Mouse (Mus musculus) limb, embryonic 12.5 days (tissue): ENCODE results near the gene Pgd. TPM values are rescaled to one million over a fixed set of nuclear protein-coding genes. Genes with fewer than 3 reads are reported as not detected.
A peak's percentile ranks its signal among the peaks of the same experiment; 100 is the strongest.

Experiments used
- ATAC-seq: fragments of 200-750 bp; cut with Nextera tagmentation; 2 replicates; pipeline ENCODE4 v1.8.0; 2017; ENCODE audit warnings: low read depth, moderate TSS enrichment; ENCODE audit not compliant: insufficient number of reproducible peaks, insufficient read depth, low FRiP score, low TSS enrichment
- H3K27ac ChIP-seq: fragments of 300-500 bp; sonication (generic); 2 replicates; pipeline ENCODE4 v1.5.1; 2016; ENCODE audit warnings: mild to moderate bottlenecking, moderate library complexity
- H3K27me3 ChIP-seq: fragments of 300-500 bp; sonication (generic); 2 replicates; pipeline ENCODE4 v1.6.1; 2016; ENCODE audit warnings: mild to moderate bottlenecking, moderate library complexity
- H3K36me3 ChIP-seq: fragments of 300-500 bp; sonication (generic); 2 replicates; pipeline ENCODE4 v1.6.1; 2016; ENCODE audit warnings: mild to moderate bottlenecking, moderate library complexity
- H3K4me1 ChIP-seq: fragments of 300-500 bp; sonication (generic); replicated peaks from 2 replicates; pipeline ENCODE4 v1.6.1; 2016
- H3K4me2 ChIP-seq: fragments of 300-500 bp; sonication (generic); 2 replicates; pipeline ENCODE4 v1.6.1; 2016; ENCODE audit warnings: mild to moderate bottlenecking, moderate library complexity
- H3K4me3 ChIP-seq: fragments of 300-500 bp; sonication (generic); replicated peaks from 2 replicates; pipeline ENCODE4 v1.5.1; 2016; ENCODE audit warnings: mild to moderate bottlenecking
- H3K9ac ChIP-seq: fragments of 300-500 bp; sonication (generic); replicated peaks from 2 replicates; pipeline ENCODE4 v1.6.1; 2016; ENCODE audit warnings: mild to moderate bottlenecking, moderate library complexity
- H3K9me3 ChIP-seq: fragments of 300-500 bp; sonication (generic); 2 replicates; pipeline ENCODE4 v1.6.1; 2016; ENCODE audit warnings: mild to moderate bottlenecking, moderate library complexity
- WGBS: fragments of 180-500 bp; shearing (Covaris S2); methylation state at CpG from one replicate; pipeline ENCODE4 v1.1.7; 2016; 5-methylcytosine and 5-hydroxymethylcytosine counted together
- polyA plus RNA-seq: library from polyadenylated mRNA; unstranded; fragments of >200 nt; fragmentation: Nextera tagmentation; extraction: Ambion mirVana; gene quantifications from 2 replicates; pipeline ENCODE4 v1.2.1, GENCODE M21; 2016

The Pgd gene
- polyA plus RNA-seq, 1 experiment from 2014 or later, result 121 TPM

DNA sequence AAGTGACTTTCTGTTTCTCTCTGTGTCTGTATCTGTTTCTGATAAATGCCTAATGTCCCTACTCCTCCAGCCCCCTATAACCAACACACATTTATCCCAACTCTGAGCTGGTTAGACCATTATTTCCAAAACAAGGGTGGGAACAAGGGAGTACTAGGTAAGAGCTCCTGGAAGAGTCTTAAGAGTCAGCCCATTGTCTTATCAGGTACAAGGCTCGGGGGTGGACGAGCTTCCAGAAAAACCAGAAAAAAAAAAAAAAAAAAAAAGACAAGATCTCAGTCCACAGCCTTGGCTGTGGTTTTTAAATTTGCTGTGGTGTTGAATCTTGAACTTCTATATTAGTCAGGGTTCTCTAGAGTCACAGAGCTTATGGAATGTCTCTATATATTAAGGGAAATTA, 1.4 kb upstream of the Pgd start:
- H3K4me3 ChIP-seq, result no peak overlapping the region; the same call in 1 of the 2 replicates
- H3K9ac ChIP-seq, result no peak overlapping the region
- ATAC-seq, result no peak
- peak overlapping the region; percentile 83; the same call in 1 of the 2 replicates for H3K4me2 ChIP-seq
- H3K27ac ChIP-seq, result no peak overlapping the region
- 86% methylated on average over 2 of the region's 2 CpGs for WGBS
- H3K27me3 ChIP-seq, result no peaks in the 10 kb centered on the region
- peaks cover 9% of the 10 kb centered on the region; the same call in 1 of the 2 replicates for H3K4me1 ChIP-seq
- no peaks in the 10 kb centered on the region for H3K9me3 ChIP-seq
- H3K36me3 ChIP-seq, result peaks cover 20% of the 10 kb centered on the region

DNA sequence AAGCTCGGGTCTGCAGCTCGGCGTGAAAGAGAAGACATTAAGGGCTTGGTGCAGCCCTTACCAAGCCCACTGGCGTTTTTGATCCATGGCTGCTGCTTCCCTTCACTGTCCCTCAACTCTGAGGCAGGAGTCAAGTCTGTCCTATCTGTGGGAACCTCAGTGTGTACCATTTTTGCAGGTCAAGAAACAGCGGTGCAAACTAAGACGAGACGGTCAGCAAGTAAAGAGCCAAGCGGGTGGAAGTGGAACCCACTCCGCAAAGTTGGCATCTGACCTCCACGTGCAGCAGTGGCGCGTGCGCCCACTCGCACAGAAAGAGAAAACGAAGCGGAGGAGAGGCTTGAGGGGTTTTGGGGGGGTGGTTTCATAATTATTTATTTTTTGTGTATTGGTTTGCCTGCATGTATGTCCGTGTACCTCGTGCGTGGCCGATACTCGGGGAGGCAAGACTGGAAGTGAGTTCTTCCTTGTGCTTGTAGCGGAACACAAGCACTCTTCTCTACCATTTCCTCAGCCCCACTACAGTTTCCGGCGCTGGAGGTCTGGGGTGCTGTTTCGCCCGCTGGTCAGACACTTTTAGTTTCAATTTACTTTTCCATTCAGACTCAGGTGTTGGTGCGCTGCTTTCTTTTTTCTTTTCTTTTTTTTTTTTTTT, 513 bp upstream of the Pgd start:
- peak overlapping the region; percentile 95 for H3K4me3 ChIP-seq
- no peaks in the 10 kb centered on the region for H3K27me3 ChIP-seq
- 2% methylated on average over 27 of the region's 27 CpGs for WGBS
- peak overlapping the region; percentile 66 for H3K27ac ChIP-seq
- peaks cover 9% of the 10 kb centered on the region; the same call in 1 of the 2 replicates for H3K4me1 ChIP-seq
- ATAC-seq, result peak; percentile 58
- H3K36me3 ChIP-seq, result peaks cover 29% of the 10 kb centered on the region
- H3K4me2 ChIP-seq, result peak overlapping the region; percentile 83
- peak overlapping the region; percentile 93 for H3K9ac ChIP-seq
- H3K9me3 ChIP-seq, result no peaks in the 10 kb centered on the region

GRCm38 (mm10) chr4:149164150-149164549, 2.4 kb downstream of the Pgd start:
- H3K4me3 ChIP-seq, result no peak overlapping the region
- no peak overlapping the region for H3K9ac ChIP-seq
- no peak for ATAC-seq
- WGBS, result 62% methylated on average over 5 of the region's 5 CpGs
- H3K4me2 ChIP-seq, result no peak overlapping the region
- H3K27ac ChIP-seq, result no peak overlapping the region
- H3K9me3 ChIP-seq, result no peaks in the 10 kb centered on the region
- H3K36me3 ChIP-seq, result peaks cover 59% of the 10 kb centered on the region
- H3K4me1 ChIP-seq, result peaks cover 9% of the 10 kb centered on the region; the same call in 1 of the 2 replicates
- H3K27me3 ChIP-seq, result no peaks in the 10 kb centered on the region

DNA sequence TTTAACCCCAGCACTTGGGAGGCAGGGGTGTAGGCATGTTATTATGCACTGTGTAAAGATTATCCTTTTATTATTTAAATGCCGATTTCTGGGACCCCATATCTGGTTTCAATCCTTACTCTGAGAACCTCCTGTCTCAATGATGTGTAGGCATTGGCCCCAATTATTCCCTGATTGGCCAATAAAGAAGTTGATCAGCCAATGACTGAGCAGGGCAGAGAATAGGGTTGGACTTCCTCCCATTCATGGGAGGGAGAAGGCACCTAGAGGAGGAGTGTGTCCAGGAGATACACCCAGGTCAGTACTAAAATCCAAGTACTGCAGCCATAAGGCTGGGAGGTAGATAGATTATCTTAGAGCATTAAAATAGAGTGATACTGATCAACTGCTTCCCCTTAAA, 3.4 kb downstream of the Pgd start:
- WGBS, result 64% methylated on average over 1 of the region's 1 CpGs
- no peak for ATAC-seq
- Histone ChIP-seq H3K9ac (no peak overlapping the region), H3K4me1 (peaks cover 9% of the 10 kb centered on the region; the same call in 1 of the 2 replicates), H3K4me2 (no peak overlapping the region), H3K4me3 (no peak overlapping the region), H3K36me3 (peaks cover 68% of the 10 kb centered on the region), H3K27ac (no peak overlapping the region), H3K27me3 (no peaks in the 10 kb centered on the region), H3K9me3 (no peaks in the 10 kb centered on the region)

- WGBS, result 92% methylated on average over 6 of the region's 6 CpGs
- Histone ChIP-seq H3K9ac (no peak overlapping the region), H3K4me2 (no peak overlapping the region)
Measured at GRCm38 (mm10) chr4:149161166-149161565, 5.4 kb downstream of the Pgd start.

DNA sequence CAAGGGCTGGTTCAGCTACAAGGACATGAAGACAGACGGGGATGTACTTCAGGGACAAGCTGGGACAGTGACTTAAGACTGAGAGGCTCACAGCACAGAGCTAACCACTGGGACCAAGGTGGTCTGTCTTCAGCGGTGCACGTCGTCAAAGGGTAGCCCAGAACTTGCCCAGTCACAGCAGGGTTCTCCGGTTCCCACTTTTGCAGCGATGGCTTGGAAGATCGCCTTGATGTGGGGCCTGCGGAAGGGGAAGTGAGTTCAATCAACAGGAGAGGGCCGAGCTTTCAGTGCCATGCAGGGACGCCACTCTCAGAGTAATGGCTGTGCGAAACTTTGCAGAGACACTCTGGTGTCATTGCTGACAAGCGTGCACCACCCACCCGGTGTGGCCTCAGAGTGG, 6.7 kb downstream of the Pgd start:
- Histone ChIP-seq H3K4me2 (no peak overlapping the region), H3K9ac (no peak overlapping the region), H3K36me3 (peaks cover 99% of the 10 kb centered on the region), H3K9me3 (no peaks in the 10 kb centered on the region), H3K4me3 (no peak overlapping the region), H3K27me3 (no peaks in the 10 kb centered on the region), H3K4me1 (no peaks in the 10 kb centered on the region), H3K27ac (no peak overlapping the region)
- ATAC-seq, result no peak
- 90% methylated on average over 13 of the region's 13 CpGs for WGBS

More at GRCm38 (mm10) chr4:149161166-149161565, 5.4 kb downstream of the Pgd start:
- Histone ChIP-seq H3K27ac (no peak overlapping the region), H3K9me3 (no peaks in the 10 kb centered on the region), H3K4me1 (peaks cover 9% of the 10 kb centered on the region; the same call in 1 of the 2 replicates), H3K36me3 (peaks cover 89% of the 10 kb centered on the region), H3K4me3 (no peak overlapping the region), H3K27me3 (no peaks in the 10 kb centered on the region)
- ATAC-seq, result no peak

GRCm38 (mm10) chr4:149159203-149159602, 7.4 kb downstream of the Pgd start:
- Histone ChIP-seq H3K27me3 (no peaks in the 10 kb centered on the region), H3K36me3 (peaks cover 99% of the 10 kb centered on the region), H3K9ac (no peak overlapping the region), H3K4me3 (no peak overlapping the region), H3K4me1 (no peaks in the 10 kb centered on the region), H3K27ac (no peak overlapping the region), H3K9me3 (no peaks in the 10 kb centered on the region), H3K4me2 (no peak overlapping the region)
- no peak for ATAC-seq
- WGBS, result 86% methylated on average over 2 of the region's 2 CpGs

- no peak for ATAC-seq
- Histone ChIP-seq H3K4me2 (no peak overlapping the region), H3K9ac (no peak overlapping the region), H3K9me3 (no peaks in the 10 kb centered on the region), H3K4me1 (no peaks in the 10 kb centered on the region), H3K27ac (no peak overlapping the region), H3K36me3 (peaks cover 100% of the 10 kb centered on the region), H3K4me3 (no peak overlapping the region), H3K27me3 (no peaks in the 10 kb centered on the region)
- WGBS, result 90% methylated on average over 8 of the region's 8 CpGs
Measured at GRCm38 (mm10) chr4:149157415-149157973, 9.1 kb downstream of the Pgd start.

- Histone ChIP-seq H3K36me3 (peaks cover 100% of the 10 kb centered on the region), H3K27ac (no peak overlapping the region), H3K9me3 (no peaks in the 10 kb centered on the region), H3K4me1 (no peaks in the 10 kb centered on the region), H3K27me3 (no peaks in the 10 kb centered on the region), H3K4me3 (no peak overlapping the region), H3K4me2 (no peak overlapping the region), H3K9ac (no peak overlapping the region)
- no peak for ATAC-seq
- 94% methylated on average over 6 of the region's 6 CpGs for WGBS
Measured at GRCm38 (mm10) chr4:149155711-149156110, 10.9 kb downstream of the Pgd start.

DNA sequence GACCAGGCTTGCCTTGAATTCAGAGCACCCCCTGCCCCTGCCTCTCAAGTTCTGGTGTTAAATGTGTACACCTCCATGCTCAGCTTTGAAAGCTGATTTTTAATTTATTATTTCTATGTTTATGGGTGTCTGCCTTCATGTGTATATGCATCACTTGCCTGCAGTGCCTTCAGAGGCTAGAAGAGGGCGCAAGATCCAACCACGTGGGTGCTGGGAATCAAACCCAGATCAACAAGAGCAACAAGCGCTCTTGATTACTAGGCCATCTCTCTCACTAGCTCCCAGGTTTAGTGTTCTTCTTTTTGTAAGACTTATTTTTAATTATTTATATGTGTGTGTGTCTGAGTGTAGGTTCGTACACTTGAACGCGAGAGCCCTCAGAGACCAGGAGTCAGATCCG, 11.7 kb downstream of the Pgd start:
- Histone ChIP-seq H3K4me1 (no peaks in the 10 kb centered on the region), H3K9me3 (no peaks in the 10 kb centered on the region), H3K27ac (no peak overlapping the region), H3K4me3 (no peak overlapping the region), H3K27me3 (no peaks in the 10 kb centered on the region), H3K36me3 (peaks cover 100% of the 10 kb centered on the region), H3K4me2 (no peak overlapping the region), H3K9ac (no peak overlapping the region)
- WGBS, result 96% methylated on average over 7 of the region's 7 CpGs
- no peak for ATAC-seq

DNA sequence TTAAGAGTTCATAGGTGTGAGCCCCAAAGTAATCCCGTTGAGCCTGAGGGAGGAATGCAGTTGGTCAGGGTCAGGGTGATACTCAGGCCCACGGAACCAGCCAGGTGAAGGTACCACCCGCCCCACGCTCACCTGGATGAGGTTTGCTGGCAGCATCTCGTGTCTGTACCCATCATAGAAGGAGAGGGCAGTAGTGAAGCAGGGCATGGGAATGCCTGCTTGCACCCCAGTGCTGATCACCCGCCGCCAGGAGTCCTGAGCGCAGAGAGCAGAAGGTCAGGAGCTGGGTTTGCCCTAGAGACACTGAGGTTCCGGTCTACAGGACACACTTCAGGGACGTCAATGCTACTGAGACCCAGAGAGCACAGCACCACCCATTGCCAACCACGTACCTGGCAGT, 15.8 kb downstream of the Pgd start:
- peaks cover 68% of the 10 kb centered on the region for H3K36me3 ChIP-seq

More for the DNA sequence above, 15.8 kb downstream of the Pgd start:
- Histone ChIP-seq H3K4me1 (peaks cover 9% of the 10 kb centered on the region; the same call in 1 of the 2 replicates), H3K27me3 (no peaks in the 10 kb centered on the region), H3K9ac (no peak overlapping the region), H3K9me3 (no peaks in the 10 kb centered on the region), H3K27ac (no peak overlapping the region), H3K4me2 (no peak overlapping the region), H3K4me3 (no peak overlapping the region)
- no peak for ATAC-seq
- 92% methylated on average over 11 of the region's 11 CpGs for WGBS
